Mouse (Mus musculus) liver, postnatal 0 days (tissue): Measurements from ENCODE around the gene Vps37b. TPM values are rescaled to one million over a fixed set of nuclear protein-coding genes. Genes with fewer than 3 reads are reported as not detected.
A peak's percentile ranks its signal among the peaks of the same experiment; 100 is the strongest.

Experiments used
- ATAC-seq: fragments of 200-750 bp; cut with Nextera tagmentation; 2 replicates; pipeline ENCODE4 v1.8.0; 2017; ENCODE audit warnings: mild to moderate bottlenecking, moderate library complexity
- DNase-seq: peaks from one replicate; pipeline ENCODE4 v3.0.0-alpha.2; 2016
- H3K27ac ChIP-seq: fragments of 300-500 bp; sonication (generic); 2 replicates; pipeline ENCODE4 v1.5.1; 2014; ENCODE audit warnings: antibody characterized with exemption, moderate library complexity, mild to moderate bottlenecking, low read depth
- H3K27me3 ChIP-seq: fragments of 300-500 bp; sonication (generic); 2 replicates; pipeline ENCODE4 v1.6.1; 2014; ENCODE audit warnings: low read length, control low read depth, mixed read lengths; ENCODE audit not compliant: insufficient read depth
- H3K36me3 ChIP-seq: fragments of 300-500 bp; sonication (generic); replicated peaks from 2 replicates; pipeline ENCODE4 v1.6.1; 2014; ENCODE audit warnings: mild to moderate bottlenecking, control low read depth, low read length, moderate library complexity, mixed read lengths; ENCODE audit not compliant: insufficient read depth
- H3K4me1 ChIP-seq: fragments of 300-500 bp; sonication (generic); 2 replicates; pipeline ENCODE4 v1.6.1; 2014; ENCODE audit warnings: antibody characterized with exemption, mild to moderate bottlenecking, control low read depth; ENCODE audit not compliant: insufficient read depth
- H3K4me2 ChIP-seq: fragments of 300-500 bp; sonication (generic); 2 replicates; pipeline ENCODE4 v1.6.1; 2014; ENCODE audit warnings: low read depth, mild to moderate bottlenecking, low read length, moderate library complexity, mixed read lengths
- H3K4me3 ChIP-seq: fragments of 300-500 bp; sonication (generic); 2 replicates; pipeline ENCODE4 v1.5.1; 2014; ENCODE audit warnings: low read depth, low read length
- H3K9ac ChIP-seq: fragments of 300-500 bp; sonication (generic); replicated peaks from 2 replicates; pipeline ENCODE4 v1.6.1; 2014; ENCODE audit warnings: mild to moderate bottlenecking, moderate library complexity
- H3K9me3 ChIP-seq: fragments of 300-500 bp; sonication (generic); 2 replicates; pipeline ENCODE4 v1.6.1; 2016; ENCODE audit warnings: mild to moderate bottlenecking, control low read depth, low read length, mixed read lengths
- CTCF ChIP-seq: sonication (generic); IDR thresholded peaks from 2 replicates; pipeline ENCODE4 v1.5.1; 2016; ENCODE audit warnings: antibody characterized with exemption, low read depth
- EP300 ChIP-seq: IDR thresholded peaks from 2 replicates; pipeline ENCODE4 v1.6.1; 2016; ENCODE audit warnings: antibody characterized with exemption, low read depth, mild to moderate bottlenecking
- WGBS: fragments of 180-500 bp; shearing (Covaris S2); extraction: QIAGEN DNeasy Blood & Tissue Kit; methylation state at CpG from one replicate; pipeline ENCODE4 v1.1.7; 2014; ENCODE audit not compliant: insufficient replicate concordance; 5-methylcytosine and 5-hydroxymethylcytosine counted together
- polyA plus RNA-seq: library from polyadenylated mRNA; unstranded; fragments of >200 nt; fragmentation: Nextera tagmentation; extraction: Ambion mirVana; gene quantifications from 2 replicates; pipeline ENCODE4 v1.2.1, GENCODE M21; 2015

Vps37b gene
- polyA plus RNA-seq, 1 experiment from 2014 or later: 17.6 TPM

DNA sequence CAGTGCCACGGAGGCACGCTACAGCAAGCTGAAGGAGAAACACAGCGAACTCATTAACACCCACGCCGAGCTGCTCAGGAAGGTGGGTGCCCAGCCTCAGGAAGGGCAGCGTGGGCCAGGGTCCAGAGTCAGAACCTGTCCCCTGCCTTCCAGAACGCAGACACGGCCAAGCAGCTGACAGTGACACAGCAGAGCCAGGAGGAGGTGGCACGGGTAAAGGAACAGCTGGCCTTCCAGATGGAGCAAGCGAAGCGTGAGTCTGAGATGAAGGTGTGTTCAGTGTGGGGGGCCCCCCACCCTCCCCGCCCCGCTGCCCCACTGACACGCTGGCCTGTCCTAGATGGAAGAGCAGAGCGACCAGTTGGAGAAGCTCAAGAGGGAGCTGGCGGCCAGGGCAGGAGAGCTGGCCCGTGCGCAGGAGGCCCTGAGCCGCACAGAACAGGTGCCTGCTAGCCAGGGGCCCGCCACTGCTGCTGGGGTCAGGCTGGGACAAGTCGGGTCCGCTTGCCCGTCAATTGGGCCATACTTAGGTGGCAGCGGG lies 34.8 kb downstream of the Vps37b start:
- Histone ChIP-seq H3K4me3 (no peak overlapping the region), H3K4me2 (no peak overlapping the region), H3K9ac (no peak overlapping the region), H3K9me3 (no peaks in the 10 kb centered on the region), H3K36me3 (peaks cover 38% of the 10 kb centered on the region), H3K4me1 (0 out of 2 replicates have a peak, but pooled peaks cover 7% of the 10 kb centered on the region), H3K27me3 (no peaks in the 10 kb centered on the region), H3K27ac (no peak overlapping the region)
- no peak for ATAC-seq
- no peak for DNase-seq
- TF ChIP-seq EP300 (no peak), CTCF (no peak)
- 90% methylated on average over 24 of the region's 24 CpGs for WGBS

DNA sequence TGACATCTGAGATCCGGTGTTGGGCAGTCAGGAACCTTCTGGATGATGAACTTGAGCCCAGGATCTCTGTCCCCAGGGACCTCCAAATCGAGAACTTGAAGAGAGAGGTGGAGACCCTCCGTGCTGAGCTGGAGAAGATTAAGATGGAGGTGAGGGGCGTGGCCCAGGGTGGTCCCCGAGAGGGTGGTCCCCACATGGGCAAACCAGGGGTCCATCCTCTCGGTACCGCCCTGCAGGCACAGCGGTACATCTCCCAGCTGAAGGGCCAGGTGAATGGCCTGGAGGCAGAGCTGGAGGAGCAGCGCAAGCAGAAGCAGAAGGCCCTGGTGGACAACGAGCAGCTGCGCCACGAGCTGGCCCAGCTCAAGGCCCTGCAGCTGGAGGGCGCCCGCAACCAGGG lies 35.4 kb downstream of the Vps37b start:
- H3K9me3 ChIP-seq: no peaks in the 10 kb centered on the region
- H3K27ac ChIP-seq: no peak overlapping the region
- H3K9ac ChIP-seq: no peak overlapping the region
- peaks cover 39% of the 10 kb centered on the region for H3K36me3 ChIP-seq
- DNase-seq: no peak
- H3K4me1 ChIP-seq: 0 out of 2 replicates have a peak, but pooled peaks cover 7% of the 10 kb centered on the region
- no peak for TF ChIP-seq CTCF
- no peak for TF ChIP-seq EP300
- no peak for ATAC-seq
- H3K4me2 ChIP-seq: no peak overlapping the region
- no peaks in the 10 kb centered on the region for H3K27me3 ChIP-seq
- 87% methylated on average over 14 of the region's 14 CpGs for WGBS
- H3K4me3 ChIP-seq: no peak overlapping the region

DNA sequence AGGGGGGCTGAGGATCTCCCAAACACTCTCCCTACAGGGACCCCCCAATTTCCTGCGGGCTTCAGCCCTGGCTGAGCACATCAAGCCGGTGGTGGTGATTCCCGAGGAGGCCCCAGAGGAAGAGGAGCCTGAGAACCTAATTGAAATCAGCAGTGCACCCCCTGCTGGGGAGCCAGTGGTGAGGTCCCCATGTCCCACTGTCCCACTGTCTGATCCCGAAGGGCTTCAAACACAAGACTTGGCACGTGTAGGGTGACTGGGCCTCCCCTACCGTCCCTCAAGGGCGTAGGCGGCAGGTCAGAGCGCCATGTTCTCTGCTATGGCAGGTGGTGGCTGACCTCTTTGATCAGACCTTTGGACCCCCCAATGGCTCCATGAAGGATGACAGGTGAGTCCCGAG lies 35.9 kb downstream of the Vps37b start:
- DNase-seq (no peak), ATAC-seq (no peak)
- TF ChIP-seq CTCF: peak; percentile 27
- no peak for TF ChIP-seq EP300
- H3K27ac ChIP-seq: no peak overlapping the region
- no peak overlapping the region for H3K4me2 ChIP-seq
- 76% methylated on average over 9 of the region's 10 CpGs for WGBS
- no peaks in the 10 kb centered on the region for H3K27me3 ChIP-seq
- 0 out of 2 replicates have a peak, but pooled peaks cover 7% of the 10 kb centered on the region for H3K4me1 ChIP-seq
- peaks cover 39% of the 10 kb centered on the region for H3K36me3 ChIP-seq
- no peaks in the 10 kb centered on the region for H3K9me3 ChIP-seq
- no peak overlapping the region for H3K9ac ChIP-seq
- H3K4me3 ChIP-seq: no peak overlapping the region

- ATAC-seq: peak; percentile 54; the same call in 1 of the 2 replicates
Observed at GRCm38 (mm10) chr5:123995388-123995787, 36.7 kb downstream of the Vps37b start.

GRCm38 (mm10) chr5:123994468-123994867 lies 37.6 kb downstream of the Vps37b start:
- Histone ChIP-seq H3K4me3 (no peak overlapping the region), H3K27me3 (no peaks in the 10 kb centered on the region), H3K9ac (no peak overlapping the region), H3K9me3 (no peaks in the 10 kb centered on the region), H3K36me3 (peaks cover 45% of the 10 kb centered on the region), H3K27ac (no peak overlapping the region), H3K4me2 (no peak overlapping the region), H3K4me1 (0 out of 2 replicates have a peak, but pooled peaks cover 4% of the 10 kb centered on the region)
- TF ChIP-seq EP300: no peak
- TF ChIP-seq CTCF: no peak
- ATAC-seq: no peak
- 89% methylated on average over 7 of the region's 7 CpGs for WGBS
- no peak for DNase-seq

More at GRCm38 (mm10) chr5:123995388-123995787, 36.7 kb downstream of the Vps37b start:
- H3K9ac ChIP-seq: no peak overlapping the region
- no peak for DNase-seq
- 0 out of 2 replicates have a peak, but pooled peaks cover 4% of the 10 kb centered on the region for H3K4me1 ChIP-seq
- no peaks in the 10 kb centered on the region for H3K9me3 ChIP-seq
- 52% methylated on average over 6 of the region's 6 CpGs for WGBS
- H3K4me3 ChIP-seq: no peak overlapping the region
- H3K4me2 ChIP-seq: no peak overlapping the region
- no peak overlapping the region for H3K27ac ChIP-seq
- H3K36me3 ChIP-seq: peaks cover 41% of the 10 kb centered on the region
- H3K27me3 ChIP-seq: no peaks in the 10 kb centered on the region
- TF ChIP-seq CTCF (no peak), EP300 (no peak)

GRCm38 (mm10) chr5:123993263-123994036 lies 38.6 kb downstream of the Vps37b start:
- Histone ChIP-seq H3K36me3 (peaks cover 43% of the 10 kb centered on the region), H3K27me3 (no peaks in the 10 kb centered on the region), H3K27ac (no peak overlapping the region), H3K4me2 (no peak overlapping the region), H3K4me3 (no peak overlapping the region), H3K9me3 (no peaks in the 10 kb centered on the region), H3K9ac (no peak overlapping the region), H3K4me1 (0 out of 2 replicates have a peak, but pooled peaks cover 4% of the 10 kb centered on the region)
- no peak for DNase-seq
- WGBS: 79% methylated on average over 7 of the region's 7 CpGs
- ATAC-seq: no peak
- no peak for TF ChIP-seq EP300
- no peak for TF ChIP-seq CTCF
